Mouse (Mus musculus) liver, embryonic 11.5 days (tissue): ENCODE measurements around the gene Olfr1389. TPM values are rescaled to one million over a fixed set of nuclear protein-coding genes. Genes with fewer than 3 reads are reported as not detected.
"Not testable (repeated sequence)": the region's sequence is repeated elsewhere in the genome, so short reads cannot be mapped to it uniquely, and the experiment has no call there.

Source experiments
- ATAC-seq: fragments of 200-750 bp; cut with Nextera tagmentation; replicated peaks from 2 replicates; pipeline ENCODE4 v1.8.0; 2017; ENCODE audit warnings: moderate number of reproducible peaks, mild to moderate bottlenecking, moderate TSS enrichment, moderate library complexity; ENCODE audit not compliant: low FRiP score
- DNase-seq: peaks from one replicate; pipeline ENCODE4 v3.0.0-alpha.2; 2017; ENCODE audit warnings: low spot score
- H3K27ac ChIP-seq: fragments of 300-500 bp; sonication (generic); 2 replicates; pipeline ENCODE4 v1.5.1; 2014; ENCODE audit warnings: mild to moderate bottlenecking, low read depth, low read length, control low read depth
- H3K27me3 ChIP-seq: fragments of 300-500 bp; sonication (generic); replicated peaks from 2 replicates; pipeline ENCODE4 v1.6.1; 2014; ENCODE audit warnings: low read length, mixed read lengths; ENCODE audit not compliant: control insufficient read depth, insufficient read depth
- H3K36me3 ChIP-seq: fragments of 300-500 bp; sonication (generic); 2 replicates; pipeline ENCODE4 v1.6.1; 2014; ENCODE audit warnings: mild to moderate bottlenecking, low read length, moderate library complexity, mixed read lengths; ENCODE audit not compliant: control insufficient read depth, insufficient read depth
- H3K4me1 ChIP-seq: fragments of 300-500 bp; sonication (generic); replicated peaks from 2 replicates; pipeline ENCODE4 v1.6.1; 2014; ENCODE audit warnings: low read length, mixed read lengths; ENCODE audit not compliant: control insufficient read depth, insufficient read depth
- H3K4me2 ChIP-seq: fragments of 300-500 bp; sonication (generic); 2 replicates; pipeline ENCODE4 v1.6.1; 2014; ENCODE audit warnings: mild to moderate bottlenecking, control low read depth, moderate library complexity
- H3K4me3 ChIP-seq: fragments of 300-500 bp; sonication (generic); 2 replicates; pipeline ENCODE4 v1.5.1; 2014; ENCODE audit warnings: low read depth, low read length, control low read depth
- H3K9ac ChIP-seq: fragments of 300-500 bp; sonication (generic); 2 replicates; pipeline ENCODE4 v1.6.1; 2014; ENCODE audit warnings: low read depth, low read length, control low read depth
- H3K9me3 ChIP-seq: fragments of 300-500 bp; sonication (generic); 2 replicates; pipeline ENCODE4 v1.6.1; 2016; ENCODE audit warnings: low read length, inconsistent platforms, mixed read lengths; ENCODE audit not compliant: control insufficient read depth
- WGBS: fragments of 180-500 bp; shearing (Covaris S2); extraction: QIAGEN DNeasy Blood & Tissue Kit; methylation state at CpG from one replicate; pipeline ENCODE4 v1.1.7; 2014; 5-methylcytosine and 5-hydroxymethylcytosine counted together
- polyA plus RNA-seq: library from polyadenylated mRNA; unstranded; fragments of >200 nt; fragmentation: Nextera tagmentation; extraction: Ambion mirVana; gene quantifications from 2 replicates; pipeline ENCODE4 v1.2.1, GENCODE M21; 2014

Olfr1389 gene
- polyA plus RNA-seq, 1 experiment from 2014 or later, result not detected

DNA sequence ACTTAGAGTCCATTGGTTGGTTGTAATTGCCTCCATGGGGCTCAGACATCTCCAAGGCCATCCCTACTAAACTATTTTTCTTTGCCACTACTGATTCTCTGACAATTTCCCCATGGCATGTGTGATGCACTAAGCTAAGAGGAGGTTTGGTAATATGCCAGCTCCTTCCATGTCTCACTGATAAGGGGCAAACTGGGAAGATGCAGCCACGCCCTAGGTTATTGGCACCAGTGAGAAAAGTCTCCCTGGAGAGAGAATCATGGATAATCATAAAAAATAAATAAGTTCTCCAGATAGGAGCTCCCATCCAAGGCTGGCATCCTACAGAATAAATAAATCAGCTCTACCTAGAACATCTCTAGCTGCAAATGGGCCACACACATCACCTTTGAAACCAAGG, 32.2 kb downstream of the Olfr1389 start, which contains the start of gene Olfr1387:
TSS of gene Olfr1387 (plus strand) at position 301 of the 400 bp plus-strand sequence.
- Histone ChIP-seq H3K4me3 (no peak within 1 kb of the TSS), H3K27me3 (no peaks in the 10 kb centered on the region), H3K36me3 (no peaks in the 10 kb centered on the region), H3K9ac (no peak within 1 kb of the TSS), H3K4me2 (no peak within 1 kb of the TSS), H3K27ac (no peak within 1 kb of the TSS), H3K4me1 (no peaks in the 10 kb centered on the region), H3K9me3 (no peaks in the 10 kb centered on the region)
- DNase-seq, result no peak
- no peak for ATAC-seq
- 68% methylated on average over 1 of the region's 1 CpGs for WGBS

- not testable (repeated sequence) for ATAC-seq, H3K4me2 ChIP-seq
- WGBS, result 70% methylated on average over 2 of the region's 3 CpGs
These were observed 41.9 kb downstream of the Olfr1389 start, which contains the start of gene Olfr1386 for GRCm38 (mm10) chr11:49464746-49465145. TSS of gene Olfr1386 (plus strand) at chr11:49465046.

More at GRCm38 (mm10) chr11:49464746-49465145, 41.9 kb downstream of the Olfr1389 start, which contains the start of gene Olfr1386:
- H3K4me3 ChIP-seq, H3K36me3 ChIP-seq, DNase-seq, H3K9ac ChIP-seq, H3K27me3 ChIP-seq, H3K27ac ChIP-seq, H3K4me1 ChIP-seq, H3K9me3 ChIP-seq: not testable (repeated sequence)

Other genes with a start within 250 kb of the Olfr1389 start
- 2.0 and 2.2 TPM in 2 replicates for gene Btnl9, start 235.9 kb upstream of the Olfr1389 start, polyA plus RNA-seq
- 30.9 and 32.2 TPM in 2 replicates for gene Zfp62, start 219.8 kb upstream of the Olfr1389 start, polyA plus RNA-seq
- gene Mgat1, start 178.9 kb upstream of the Olfr1389 start, polyA plus RNA-seq, result 41.7 and 43.3 TPM in 2 replicates
- gene Olfr1393, start 144.8 kb upstream of the Olfr1389 start, polyA plus RNA-seq, result 0.13 TPM in 1 of 2 replicates, not detected in the other
- gene Olfr1392, start 137.8 kb upstream of the Olfr1389 start, polyA plus RNA-seq, result not detected in 2 replicates
- gene Olfr10, start 118.3 kb upstream of the Olfr1389 start, polyA plus RNA-seq, result not detected in 2 replicates
- not detected in 2 replicates for gene Olfr1391, start 100.3 kb upstream of the Olfr1389 start, polyA plus RNA-seq
- not detected in 2 replicates for gene Olfr1390, start 87.9 kb upstream of the Olfr1389 start, polyA plus RNA-seq
- 0.19 and 0.21 TPM in 2 replicates for gene Olfr1388, start 13.6 kb downstream of the Olfr1389 start, polyA plus RNA-seq
- gene Olfr1387, start 32.3 kb downstream of the Olfr1389 start, polyA plus RNA-seq, result not detected in 2 replicates
- not detected in 2 replicates for gene Olfr1386, start 42.0 kb downstream of the Olfr1389 start, polyA plus RNA-seq
- not detected in 2 replicates for gene Olfr1385, start 66.0 kb downstream of the Olfr1389 start, polyA plus RNA-seq
- not detected in 2 replicates for gene Olfr1384, start 83.7 kb downstream of the Olfr1389 start, polyA plus RNA-seq
- not detected in 2 replicates for gene Olfr1383, start 96.6 kb downstream of the Olfr1389 start, polyA plus RNA-seq
- gene Olfr1382, start 105.2 kb downstream of the Olfr1389 start, polyA plus RNA-seq, result not detected in 2 replicates
- gene Olfr1381, start 120.4 kb downstream of the Olfr1389 start, polyA plus RNA-seq, result not detected in 2 replicates
- not detected in 2 replicates for gene Olfr1380, start 133.8 kb downstream of the Olfr1389 start, polyA plus RNA-seq
- gene Flt4, start 186.2 kb downstream of the Olfr1389 start, polyA plus RNA-seq, result 9.2 and 9.9 TPM in 2 replicates
- not detected in 2 replicates for gene Scgb3a1, start 240.5 kb downstream of the Olfr1389 start, polyA plus RNA-seq